Mouse (Mus musculus) regulatory T cell (primary cell): ENCODE measurements at regions not wholly inside any gene's neighbourhood (a gene's known extent, or its start where the extent isn't known, plus 50 kb on each side); places are given as distances from the start of the nearest gene placed in this dataset.

ENCODE experiments used
- in situ Hi-C: fragments of 300-600 bp; cut with MboI, MseI; formaldehyde crosslinking; loops from one replicate; pipeline ENCODE4 v1.15.1; 2025; ENCODE audit warnings: high pct_unique_total_duplicates

GRCm38 (mm10) chr14:47795062-47795461, 146.8 kb downstream of the Ktn1 start:
- in situ Hi-C loops = no loop called here

DNA sequence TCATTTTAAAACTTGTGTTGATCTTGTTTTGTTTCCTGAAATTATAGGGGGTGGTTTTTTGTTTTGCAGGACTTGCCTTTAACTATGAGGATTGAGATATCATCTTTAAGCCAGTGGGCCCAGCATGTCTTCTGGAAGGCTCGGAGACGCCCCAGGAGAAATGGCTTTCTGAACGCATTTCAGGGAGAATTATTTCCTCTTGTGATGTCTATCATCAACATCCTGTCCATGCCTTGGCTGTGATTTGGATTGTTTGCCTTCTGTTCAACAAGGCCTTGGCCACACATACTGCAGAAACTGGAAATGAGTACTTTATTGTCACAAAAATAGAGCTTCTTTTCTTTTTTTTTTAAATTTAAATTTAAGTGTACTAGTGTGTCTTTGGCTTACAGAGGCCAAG, 150.0 kb downstream of the Ktn1 start:
- in situ Hi-C loops = no loop called here

DNA sequence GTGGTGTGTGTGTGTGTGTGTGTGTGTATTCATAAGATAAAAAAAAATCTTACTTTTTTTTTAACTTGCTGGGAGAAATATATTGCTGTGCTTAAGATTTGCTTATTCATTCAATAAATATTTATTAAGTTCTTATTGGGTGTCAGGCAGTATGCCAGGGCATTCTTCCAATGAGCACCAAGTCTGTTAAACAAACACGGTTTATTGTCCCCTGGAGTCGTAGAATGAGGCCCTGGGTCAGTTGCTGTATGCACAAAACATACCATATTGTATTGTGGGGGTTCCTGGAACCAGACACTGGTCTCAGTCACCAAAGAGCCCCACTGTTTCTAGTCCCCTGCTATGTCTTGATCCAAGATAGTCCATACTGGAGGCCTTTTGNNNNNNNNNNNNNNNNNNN, 151.3 kb downstream of the Ktn1 start:
- in situ Hi-C loops = no loop called here

GRCm38 (mm10) chr14:47805202-47805601, 157.0 kb downstream of the Ktn1 start:
- in situ Hi-C loops = no loop called here

- in situ Hi-C loops = no loop called here
Observed at GRCm38 (mm10) chr14:47805771-47806535, 157.7 kb downstream of the Ktn1 start.

- in situ Hi-C loops = no loop called here
Observed at GRCm38 (mm10) chr14:47808097-47808910, 160.1 kb downstream of the Ktn1 start.

DNA sequence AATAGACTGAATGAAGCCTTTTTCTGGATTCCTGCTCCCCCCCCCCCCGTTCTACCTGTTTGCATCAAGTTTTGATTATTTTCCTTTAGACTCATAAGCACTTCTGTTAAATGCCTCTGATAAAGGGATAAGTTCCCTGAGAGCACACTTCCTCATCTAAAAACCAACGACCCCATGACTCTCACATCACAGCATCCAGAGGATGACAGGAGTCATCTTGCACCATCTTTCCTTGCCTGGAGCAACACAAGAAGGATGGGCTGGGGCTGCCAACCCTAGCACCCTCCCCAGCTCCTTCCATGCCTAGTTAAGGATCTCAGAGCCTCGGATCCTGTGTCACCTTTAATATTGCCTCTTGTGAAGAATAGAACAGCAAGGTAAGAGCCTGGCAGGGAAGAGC, 170.0 kb downstream of the Ktn1 start:
- in situ Hi-C loops = no loop called here

- in situ Hi-C loops = no loop called here
Observed at GRCm38 (mm10) chr14:47818641-47819040, 170.4 kb downstream of the Ktn1 start.

- in situ Hi-C loops = no loop called here
Observed at GRCm38 (mm10) chr14:47820571-47821143, 172.4 kb downstream of the Ktn1 start.

DNA sequence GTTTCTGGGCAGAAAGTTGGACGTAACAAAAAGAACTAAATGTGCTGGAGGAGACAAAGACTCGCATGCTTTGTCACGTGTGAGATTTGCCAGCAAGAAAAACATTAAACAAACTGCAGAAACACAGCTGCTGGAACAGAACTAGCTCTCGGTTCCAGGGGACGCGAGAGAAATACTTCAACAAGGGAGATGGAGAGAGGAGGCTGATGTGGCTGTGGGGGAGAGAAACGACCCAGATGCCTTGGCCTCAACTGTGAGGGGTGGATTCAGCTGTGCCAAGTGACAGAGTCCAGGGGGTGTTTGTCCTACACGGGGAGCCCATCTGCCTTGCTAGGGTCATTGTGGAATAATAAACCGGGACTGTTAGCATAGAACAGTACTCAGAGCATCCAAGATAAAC, 174.9 kb downstream of the Ktn1 start:
- in situ Hi-C loops = no loop called here

DNA sequence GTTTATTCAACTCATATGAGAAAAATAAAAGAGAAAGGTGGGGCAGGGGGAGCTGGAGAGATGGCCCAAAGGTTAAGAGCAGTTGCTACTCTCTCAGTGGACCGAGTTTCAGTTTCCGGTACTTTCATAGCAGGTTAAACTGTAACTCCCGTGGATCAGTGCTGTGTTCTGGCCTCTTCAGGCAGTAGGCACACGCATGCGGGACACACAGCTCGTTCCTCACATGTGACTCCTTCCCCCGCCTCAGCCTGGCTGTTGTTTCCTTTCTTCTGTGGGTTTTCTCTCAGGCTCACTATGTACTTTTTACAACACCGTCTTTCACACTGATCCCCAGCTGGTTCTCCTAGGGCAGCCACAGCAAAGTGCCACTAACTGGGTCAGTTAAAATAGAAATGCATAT, 175.4 kb downstream of the Ktn1 start:
- in situ Hi-C loops = no loop called here

DNA sequence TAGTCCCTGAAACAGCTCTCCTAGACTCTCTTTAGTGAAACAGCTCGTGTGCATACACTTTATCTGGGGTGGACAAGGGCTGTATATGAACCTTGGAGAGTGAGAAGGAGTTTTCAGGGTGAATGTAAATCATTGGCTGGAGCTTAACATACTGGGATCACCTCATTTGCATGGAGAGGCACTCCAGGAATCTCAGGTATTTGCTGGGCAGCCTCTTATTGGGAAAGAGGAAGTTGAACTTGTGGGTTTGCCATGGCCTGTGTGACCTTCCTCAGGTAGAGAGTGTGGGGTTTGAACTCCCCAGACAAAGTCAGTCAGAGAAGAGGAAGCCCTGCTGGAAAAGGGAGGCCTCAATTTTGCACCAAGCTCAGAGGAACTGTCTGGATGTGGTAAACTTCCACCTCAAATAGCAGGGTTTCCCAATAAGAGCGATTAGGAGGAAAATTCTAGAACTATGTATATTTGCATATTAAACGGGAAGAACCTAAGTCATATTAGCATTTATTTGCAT, 177.3 kb downstream of the Ktn1 start:
- in situ Hi-C loops = no loop called here

DNA sequence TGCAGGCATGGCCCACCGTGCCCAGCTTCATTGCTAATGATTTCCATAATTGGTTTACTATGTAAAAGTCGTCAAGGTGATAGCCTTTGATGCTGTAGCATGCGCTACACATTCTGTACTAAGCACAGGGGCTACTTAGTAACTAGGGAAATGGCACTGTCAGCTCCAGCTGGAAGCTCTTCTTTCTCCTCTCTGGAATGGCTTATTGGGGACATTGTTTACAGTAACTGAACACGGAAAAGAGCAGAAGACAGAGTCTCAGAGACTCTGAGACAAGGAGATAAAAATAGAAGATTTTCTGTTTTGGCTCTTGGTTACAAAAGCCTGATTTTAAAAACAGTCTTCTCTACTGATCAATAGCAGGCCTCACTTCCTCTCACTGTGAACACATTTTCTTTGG, 178.3 kb downstream of the Ktn1 start:
- in situ Hi-C loops = no loop called here

- in situ Hi-C loops = no loop called here
Observed at GRCm38 (mm10) chr14:47827623-47828022, 179.4 kb downstream of the Ktn1 start.

DNA sequence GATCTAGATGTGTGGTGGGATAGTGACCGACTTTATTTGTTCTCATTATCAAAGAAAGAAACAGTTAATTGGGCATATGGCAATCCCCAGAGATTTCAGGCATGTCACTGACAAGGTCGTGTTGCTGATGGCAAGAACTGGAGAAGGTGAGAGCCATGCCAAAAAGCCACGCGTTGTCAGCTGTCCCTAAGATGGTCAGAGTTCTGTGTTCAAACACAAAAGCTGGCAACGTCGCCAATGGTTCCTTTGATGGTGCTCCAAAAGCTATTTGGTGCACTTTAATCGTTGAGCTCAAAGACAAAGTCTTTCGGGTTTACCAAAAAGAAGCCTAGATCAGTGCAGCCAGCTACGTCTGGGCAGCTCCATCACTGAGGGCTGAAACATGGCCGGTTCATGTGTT, 185.4 kb downstream of the Ktn1 start:
- in situ Hi-C loops = no loop called here

DNA sequence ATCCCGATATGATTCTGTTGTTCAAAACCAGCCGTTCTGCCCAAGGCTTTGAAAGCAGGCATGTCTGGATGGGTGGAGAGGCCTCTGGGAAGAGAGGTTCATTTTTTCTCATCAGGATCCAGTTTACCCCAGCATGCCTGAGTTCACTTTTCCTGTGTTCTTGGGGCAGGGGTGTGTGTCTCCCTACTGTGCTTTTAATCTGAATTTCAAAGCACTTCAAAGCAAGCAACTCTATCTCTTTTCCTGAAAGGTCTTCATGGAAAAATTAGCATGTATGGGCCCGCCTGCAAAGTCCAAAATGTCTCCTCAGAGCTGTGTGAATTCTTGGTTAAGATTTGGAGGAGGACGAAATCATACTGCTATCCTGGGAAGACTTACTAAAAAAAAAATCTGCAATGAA, 187.2 kb downstream of the Ktn1 start:
- in situ Hi-C loops = no loop called here

DNA sequence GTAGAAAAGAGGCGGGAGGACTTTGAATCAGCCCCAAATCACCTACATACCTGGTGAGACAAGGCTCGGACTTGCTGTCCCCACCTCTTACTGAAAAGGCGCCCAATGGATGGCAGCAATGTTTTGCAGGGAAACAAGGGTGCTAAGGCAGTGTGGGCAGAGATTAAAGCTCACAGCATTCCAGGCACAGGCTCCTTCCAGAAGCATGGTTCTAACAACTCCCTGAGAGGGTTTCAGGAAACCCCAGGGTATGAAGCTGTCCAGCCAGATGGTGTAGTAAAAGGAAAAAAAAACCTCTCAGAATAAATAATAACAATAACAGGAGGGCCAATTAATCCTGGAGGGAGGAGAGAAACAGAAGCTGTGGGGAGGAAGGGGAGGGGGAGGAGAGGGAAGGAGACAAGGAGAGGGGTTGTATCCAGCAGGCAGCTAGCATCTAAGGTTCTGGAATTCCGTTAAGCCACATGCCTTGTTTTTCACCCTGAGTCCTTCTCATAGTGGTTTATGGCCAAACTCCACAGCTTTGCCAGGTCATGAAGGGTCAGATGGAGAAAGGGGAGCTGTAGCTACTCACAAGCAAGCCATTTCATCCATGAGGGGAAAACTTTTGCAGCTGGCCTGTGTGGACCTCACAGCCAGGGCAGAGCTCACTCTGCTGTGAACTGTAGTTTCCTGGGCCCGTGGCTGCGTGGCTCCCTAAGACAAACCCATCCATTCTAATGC, 191.4 kb downstream of the Ktn1 start:
- in situ Hi-C loops = no loop called here

GRCm38 (mm10) chr14:47844366-47844765, 196.1 kb downstream of the Ktn1 start:
- in situ Hi-C loops = no loop called here

- in situ Hi-C loops = no loop called here
Observed at GRCm38 (mm10) chr14:47848861-47849260, 200.6 kb downstream of the Ktn1 start.

DNA sequence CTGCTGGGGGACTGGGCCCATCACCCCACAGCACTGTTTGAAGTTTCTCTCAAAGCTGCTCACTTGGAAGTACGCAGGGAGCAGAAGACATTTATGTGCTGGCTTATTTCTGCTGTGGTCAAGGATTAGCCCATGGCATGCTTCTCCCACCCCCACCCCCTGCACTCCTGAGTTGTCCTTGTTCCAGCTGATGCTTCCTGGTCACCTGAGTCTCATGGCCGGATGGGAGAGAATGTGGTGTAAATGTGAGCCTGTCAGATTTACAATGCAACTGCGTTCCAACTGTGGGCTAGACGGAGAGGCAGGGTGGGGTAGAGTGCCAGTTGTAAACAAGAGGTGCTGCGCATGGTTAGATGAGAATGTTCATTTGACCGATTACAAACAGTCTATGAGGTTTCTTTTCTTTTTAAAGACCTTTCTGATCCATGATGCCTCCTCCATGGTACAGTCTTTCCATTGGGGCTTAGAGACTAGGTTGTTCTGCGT, 208.1 kb downstream of the Ktn1 start:
- in situ Hi-C loops = no loop called here

- in situ Hi-C loops = no loop called here
Observed at GRCm38 (mm10) chr14:47857271-47857670, 209.0 kb downstream of the Ktn1 start.
